Mouse (Mus musculus) kidney, postnatal 0 days (tissue): ENCODE measurements around the gene Ntn3. TPM values are rescaled to one million over a fixed set of nuclear protein-coding genes. Genes with fewer than 3 reads are reported as not detected.
A peak's percentile ranks its signal among the peaks of the same experiment; 100 is the strongest.

Source experiments
- ATAC-seq: fragments of 200-750 bp; cut with Nextera tagmentation; replicated peaks from 2 replicates; pipeline ENCODE4 v1.8.0; 2017; ENCODE audit warnings: low read depth, moderate number of reproducible peaks, moderate TSS enrichment, moderate library complexity; ENCODE audit not compliant: low FRiP score
- DNase-seq: peaks from one replicate; pipeline ENCODE4 v3.0.0-alpha.2; 2016; ENCODE audit warnings: low spot score
- H3K27ac ChIP-seq: fragments of 300-500 bp; sonication (generic); 2 replicates; pipeline ENCODE4 v1.5.1; 2014; ENCODE audit warnings: mild to moderate bottlenecking
- H3K27me3 ChIP-seq: fragments of 300-500 bp; sonication (generic); 2 replicates; pipeline ENCODE4 v1.6.1; 2014; ENCODE audit warnings: low read length, mixed read lengths; ENCODE audit not compliant: insufficient read depth
- H3K36me3 ChIP-seq: fragments of 300-500 bp; sonication (generic); 2 replicates; pipeline ENCODE4 v1.6.1; 2014; ENCODE audit warnings: low read length, mixed read lengths; ENCODE audit not compliant: insufficient read depth
- H3K4me1 ChIP-seq: fragments of 300-500 bp; sonication (generic); replicated peaks from 2 replicates; pipeline ENCODE4 v1.6.1; 2014; ENCODE audit warnings: antibody characterized with exemption, low read length, mixed read lengths; ENCODE audit not compliant: insufficient read depth
- H3K4me2 ChIP-seq: fragments of 300-500 bp; sonication (generic); 2 replicates; pipeline ENCODE4 v1.6.1; 2014; ENCODE audit warnings: mild to moderate bottlenecking, low read length, moderate library complexity, mixed read lengths
- H3K4me3 ChIP-seq: fragments of 300-500 bp; sonication (generic); replicated peaks from 2 replicates; pipeline ENCODE4 v1.5.1; 2014; ENCODE audit warnings: low read depth, low read length
- H3K9ac ChIP-seq: fragments of 300-500 bp; sonication (generic); 2 replicates; pipeline ENCODE4 v1.6.1; 2014; ENCODE audit warnings: low read depth, low read length
- H3K9me3 ChIP-seq: fragments of 300-500 bp; sonication (generic); replicated peaks from 2 replicates; pipeline ENCODE4 v1.6.1; 2016; ENCODE audit warnings: low read length, inconsistent platforms, mixed read lengths
- CTCF ChIP-seq: IDR thresholded peaks from 2 replicates; pipeline ENCODE4 v1.5.1; 2016; ENCODE audit warnings: antibody characterized with exemption, low read depth, mild to moderate bottlenecking, moderate library complexity
- WGBS: fragments of 180-500 bp; shearing (Covaris S2); extraction: QIAGEN DNeasy Blood & Tissue Kit; methylation state at CpG from one replicate; pipeline ENCODE4 v1.1.7; 2014; 5-methylcytosine and 5-hydroxymethylcytosine counted together
- polyA plus RNA-seq: library from polyadenylated mRNA; unstranded; fragments of >200 nt; fragmentation: Nextera tagmentation; extraction: Ambion mirVana; gene quantifications from 2 replicates; pipeline ENCODE4 v1.2.1, GENCODE M21; 2015

Ntn3 gene
- 2.7 and 4.0 TPM in 2 replicates for polyA plus RNA-seq

GRCm38 (mm10) chr17:24209043-24209915 is at the start of gene Ntn3:
Ntn3 (minus strand) TSS chr17:24209531.
- DNase-seq (peak; percentile 73), ATAC-seq (peak; percentile 22; the same call in 1 of the 2 replicates)
- 2% methylated on average over 42 of the region's 43 CpGs for WGBS
- Histone ChIP-seq H3K36me3 (no peaks in the 10 kb centered on the region), H3K9me3 (no peaks in the 10 kb centered on the region), H3K27ac (peak within 1 kb of the TSS; percentile 57), H3K9ac (peak within 1 kb of the TSS; percentile 72), H3K4me1 (peaks cover 37% of the 10 kb centered on the region), H3K4me3 (peak within 1 kb of the TSS; percentile 42), H3K27me3 (peaks cover 3% of the 10 kb centered on the region; the same call in 1 of the 2 replicates), H3K4me2 (peak within 1 kb of the TSS; percentile 87)
- TF ChIP-seq CTCF = no peak

- Histone ChIP-seq H3K9me3 (no peaks in the 10 kb centered on the region), H3K27ac (no peak overlapping the region), H3K36me3 (no peaks in the 10 kb centered on the region), H3K9ac (no peak overlapping the region), H3K27me3 (no peaks in the 10 kb centered on the region), H3K4me2 (no peak overlapping the region), H3K4me1 (no peaks in the 10 kb centered on the region), H3K4me3 (no peak overlapping the region)
- ATAC-seq (no peak), DNase-seq (no peak)
- 49% methylated on average over 4 of the region's 4 CpGs for WGBS
- no peak for TF ChIP-seq CTCF
These were observed 49.6 kb upstream of the Ntn3 start for GRCm38 (mm10) chr17:24258981-24259380.

- no peaks in the 10 kb centered on the region; the same call in 1 of the 2 replicates for H3K4me1 ChIP-seq
- 0 out of 2 replicates have a peak overlapping the region, but pooled peaks have one; percentile 82 for H3K4me2 ChIP-seq
- no peak for TF ChIP-seq CTCF
- H3K27ac ChIP-seq = no peak overlapping the region
- no peak overlapping the region for H3K4me3 ChIP-seq
- ATAC-seq (no peak), DNase-seq (no peak)
- WGBS = 92% methylated on average over 2 of the region's 2 CpGs
- no peak overlapping the region for H3K9ac ChIP-seq
- H3K9me3 ChIP-seq = no peaks in the 10 kb centered on the region
- no peaks in the 10 kb centered on the region for H3K27me3 ChIP-seq
- H3K36me3 ChIP-seq = no peaks in the 10 kb centered on the region
These were observed 43.0 kb upstream of the Ntn3 start for GRCm38 (mm10) chr17:24252329-24252728.

GRCm38 (mm10) chr17:24251320-24252069 is 42.2 kb upstream of the Ntn3 start, which contains the start of gene Ccnf:
Ccnf (minus strand) TSS chr17:24251484.
- peak within 1 kb of the TSS; percentile 82 for H3K4me2 ChIP-seq
- peaks cover 2% of the 10 kb centered on the region; the same call in 1 of the 2 replicates for H3K36me3 ChIP-seq
- H3K27ac ChIP-seq = peak within 1 kb of the TSS; percentile 20; the same call in 1 of the 2 replicates
- no peaks in the 10 kb centered on the region for H3K27me3 ChIP-seq
- peak; percentile 100 for ATAC-seq
- H3K4me1 ChIP-seq = no peaks in the 10 kb centered on the region; the same call in 1 of the 2 replicates
- peak; percentile 100 for DNase-seq
- peak within 1 kb of the TSS; percentile 71 for H3K9ac ChIP-seq
- under 1% methylated on average over 48 of the region's 48 CpGs for WGBS
- H3K9me3 ChIP-seq = no peaks in the 10 kb centered on the region
- peak within 1 kb of the TSS; percentile 57 for H3K4me3 ChIP-seq
- TF ChIP-seq CTCF = peak; percentile 52

- DNase-seq (no peak), ATAC-seq (no peak)
- Histone ChIP-seq H3K4me3 (peak overlapping the region; percentile 57), H3K4me2 (peak overlapping the region; percentile 82), H3K27ac (no peak overlapping the region), H3K4me1 (no peaks in the 10 kb centered on the region; the same call in 1 of the 2 replicates), H3K27me3 (no peaks in the 10 kb centered on the region), H3K9ac (peak overlapping the region; percentile 50), H3K9me3 (no peaks in the 10 kb centered on the region), H3K36me3 (peaks cover 5% of the 10 kb centered on the region; the same call in 1 of the 2 replicates)
- under 1% methylated on average over 32 of the region's 32 CpGs for WGBS
- no peak for TF ChIP-seq CTCF
These were observed 41.6 kb upstream of the Ntn3 start for GRCm38 (mm10) chr17:24250988-24251319.

GRCm38 (mm10) chr17:24248641-24249040 is 39.3 kb upstream of the Ntn3 start:
- H3K27ac ChIP-seq = no peak overlapping the region
- H3K36me3 ChIP-seq = peaks cover 20% of the 10 kb centered on the region
- no peak for DNase-seq
- H3K4me1 ChIP-seq = no peaks in the 10 kb centered on the region; the same call in 1 of the 2 replicates
- no peaks in the 10 kb centered on the region for H3K27me3 ChIP-seq
- no peak for ATAC-seq
- 97% methylated on average over 2 of the region's 2 CpGs for WGBS
- no peak overlapping the region for H3K9ac ChIP-seq
- TF ChIP-seq CTCF = peak; percentile 34; the same call in 1 of the 2 replicates
- H3K4me2 ChIP-seq = no peak overlapping the region
- H3K4me3 ChIP-seq = no peak overlapping the region
- no peaks in the 10 kb centered on the region for H3K9me3 ChIP-seq
